18 mouse cellular contexts compared by ENCODE assay signal in genomic region chr16:94852407-94853160, GRCm38 (mm10).
DNase-seq lines count a peak whose midpoint lies in the region; ATAC-seq and TF ChIP-seq lines count a peak whose summit lies in the region.
"Had no signal": no experiment of that assay in that cellular context is flagged by ENCODE, and none has a peak within 500 bp of the region (broad histone marks: within the 10 kb centered on the region; RNA-seq: fewer than 3 reads in every experiment).

No protein-coding gene starts in this region.

- H3K9me3 ChIP-seq in CH12.LX (replicated peaks; ENCODE audit: low read length) = no peaks in the 10 kb centered on the region
- no peaks in the 10 kb centered on the region for H3K9me3 ChIP-seq in intestine, postnatal 0 days (ENCODE audit: control insufficient read depth)
- H3K9me3 ChIP-seq: forebrain, embryonic 15.5 days; limb, embryonic 15.5 days; liver, embryonic 15.5 days; midbrain, embryonic 12.5 days; neural tube, embryonic 12.5 days had no signal

- H3K4me2 ChIP-seq in CH12.LX (ENCODE audit: insufficient read depth, low read depth, poor library complexity, severe bottlenecking) = no peak overlapping the region
- H3K4me2 ChIP-seq in intestine, postnatal 0 days (replicated peaks; ENCODE audit: low read depth) = no peak overlapping the region
- H3K4me2 ChIP-seq: forebrain, embryonic 15.5 days; limb, embryonic 15.5 days; liver, embryonic 15.5 days; midbrain, embryonic 12.5 days; neural tube, embryonic 12.5 days had no signal

- no peak for TF ChIP-seq EP300 in CH12.LX (IDR thresholded peaks at IDR 0.05; ENCODE audit: low read length)

- TF ChIP-seq RAD21 in CH12.LX (IDR thresholded peaks at IDR 0.05; ENCODE audit: low read depth, low read length) = no peak

- H3K9ac ChIP-seq in CH12.LX (ENCODE audit: insufficient read depth, low read depth) = no peak overlapping the region
- no peak overlapping the region for H3K9ac ChIP-seq in intestine, postnatal 0 days (ENCODE audit: low read depth, low read length)
- H3K9ac ChIP-seq: forebrain, embryonic 15.5 days; limb, embryonic 15.5 days; liver, embryonic 15.5 days; midbrain, embryonic 12.5 days; neural tube, embryonic 12.5 days had no signal

- dilution Hi-C loops in CH12.LX (cut with MboI; ENCODE audit: extremely low pct_ligation_motif_present, extremely low pct_unique_long_range_greater_than_20kb, low sequenced_read_pairs) = no loop called here

- peak; percentile 22 for DNase-seq in adrenal gland, postnatal 14 days
- DNase-seq in adrenal gland, adult 2 months = no peak
- peak; percentile 19 for DNase-seq in kidney, postnatal 14 days
- DNase-seq in kidney, adult 2 months = no peak
- DNase-seq in CH12.LX (ENCODE audit: extremely low read depth) = no peak
- no peak for DNase-seq in c-Kit-positive CD71-positive TER-119-positive erythroid progenitor cells, embryonic 14.5 days (ENCODE audit: low spot score)
- no peak for DNase-seq in embryo, embryonic 9.5 days (ENCODE audit: extremely low spot score)
- DNase-seq: thymus, adult 18-20 months; thymus, postnatal 4 days had no signal

- no peak overlapping the region for H3K4me3 ChIP-seq in kidney, adult 2 months (ENCODE audit: insufficient read depth, low read depth, low read length)
- no peak overlapping the region for H3K4me3 ChIP-seq in CH12.LX (replicated peaks in 1 of 3; ENCODE audit: low read depth in 2 of 3, low read length in 2 of 3, poor library complexity in 1 of 3)
- H3K4me3 ChIP-seq in intestine, postnatal 0 days (ENCODE audit: low read depth, low read length) = no peak overlapping the region
- H3K4me3 ChIP-seq: forebrain, embryonic 15.5 days; limb, embryonic 15.5 days; liver, embryonic 15.5 days; midbrain, embryonic 12.5 days; neural tube, embryonic 12.5 days had no signal

- H3K4me1 ChIP-seq in kidney, adult 2 months (ENCODE audit: control insufficient read depth, insufficient read depth, low read length) = no peaks in the 10 kb centered on the region
- no peaks in the 10 kb centered on the region; a peak in 1 of 4 replicates for H3K4me1 ChIP-seq in CH12.LX (ENCODE audit: control insufficient read depth in 1 of 2, insufficient read depth in 2 of 2)
- no peaks in the 10 kb centered on the region for H3K4me1 ChIP-seq in intestine, postnatal 0 days (replicated peaks; ENCODE audit: control insufficient read depth, insufficient read depth, low read length)
- H3K4me1 ChIP-seq: forebrain, embryonic 15.5 days; limb, embryonic 15.5 days; liver, embryonic 15.5 days; neural tube, embryonic 12.5 days had no signal

- in situ Hi-C loops in CH12.LX (cut with MboI; ENCODE audit: low pct_ligation_motif_present, low pct_unique_long_range_greater_than_20kb, low sequenced_read_pairs) = no loop called here

- no peak overlapping the region for H3K27ac ChIP-seq in kidney, adult 2 months (ENCODE audit: insufficient read depth, low read depth, low read length)
- H3K27ac ChIP-seq in CH12.LX (ENCODE audit: insufficient read depth, low read depth) = no peak overlapping the region
- H3K27ac ChIP-seq in intestine, postnatal 0 days (ENCODE audit: low read depth, low read length) = no peak overlapping the region
- H3K27ac ChIP-seq: forebrain, embryonic 15.5 days; limb, embryonic 15.5 days; liver, embryonic 15.5 days; midbrain, embryonic 12.5 days; neural tube, embryonic 12.5 days had no signal

- no peaks in the 10 kb centered on the region for H3K36me3 ChIP-seq in kidney, adult 2 months (ENCODE audit: control insufficient read depth, insufficient read depth, low read length)
- no peaks in the 10 kb centered on the region for H3K36me3 ChIP-seq in CH12.LX (replicated peaks in 1 of 2; ENCODE audit: control insufficient read depth in 1 of 2, insufficient read depth in 1 of 2, low read length in 1 of 2)
- H3K36me3 ChIP-seq in intestine, postnatal 0 days (ENCODE audit: control insufficient read depth, insufficient read depth) = no peaks in the 10 kb centered on the region
- H3K36me3 ChIP-seq: forebrain, embryonic 15.5 days; G1E; limb, embryonic 15.5 days; liver, embryonic 15.5 days; midbrain, embryonic 12.5 days; neural tube, embryonic 12.5 days had no signal

- no peak for TF ChIP-seq CTCF in kidney, adult 2 months (conservative IDR thresholded peaks at IDR 0.05; ENCODE audit: insufficient read depth, insufficient read length, low read depth, low read length)
- TF ChIP-seq CTCF in CH12.LX (conservative IDR thresholded peaks at IDR 0.05 in 1 of 2, IDR thresholded peaks at IDR 0.05 in 1 of 2; ENCODE audit: low read depth in 2 of 2, low read length in 2 of 2) = no peak
- no peak for TF ChIP-seq CTCF in intestine, postnatal 0 days (IDR thresholded peaks at IDR 0.05; ENCODE audit: low read depth)

- 45% methylated on average over 19 of the region's 19 CpGs for WGBS in kidney, adult 2 months
- 55% methylated on average over 19 of the region's 19 CpGs for WGBS in intestine, postnatal 0 days

- H3K79me2 ChIP-seq in CH12.LX (replicated peaks; ENCODE audit: control insufficient read depth, extremely low read depth, insufficient read depth, poor library complexity, severe bottlenecking) = no peaks in the 10 kb centered on the region

- no peaks in the 10 kb centered on the region for H3K27me3 ChIP-seq in kidney, adult 2 months (replicated peaks; ENCODE audit: control insufficient read depth, insufficient read depth, low read length)
- peaks cover 6% of the 10 kb centered on the region for H3K27me3 ChIP-seq in CH12.LX (replicated peaks)
- no peaks in the 10 kb centered on the region for H3K27me3 ChIP-seq in intestine, postnatal 0 days (replicated peaks; ENCODE audit: control insufficient read depth, insufficient read depth, low read length)
- H3K27me3 ChIP-seq: forebrain, embryonic 15.5 days; limb, embryonic 15.5 days; liver, embryonic 15.5 days; midbrain, embryonic 12.5 days; neural tube, embryonic 12.5 days had no signal

- TF ChIP-seq POLR2A in kidney, adult 2 months (IDR thresholded peaks at IDR 0.05; ENCODE audit: low read depth, low read length) = no peak
- no peak for TF ChIP-seq POLR2A in CH12.LX (IDR thresholded peaks at IDR 0.05; ENCODE audit: low read depth, low read length)

- ATAC-seq in intestine, postnatal 0 days = peak; percentile 92
- ATAC-seq: CD4-positive, CD25-positive, alpha-beta regulatory T cell, adult 4 months; forebrain, embryonic 15.5 days; lung, postnatal 0 days had no signal

TF ChIP-seq in CH12.LX, 34 proteins besides CTCF, POLR2A, EP300 and RAD21:
- TF ChIP-seq UBTF (IDR thresholded peaks at IDR 0.05; ENCODE audit: low read depth, low read length) (no peak), BHLHE40 (IDR thresholded peaks at IDR 0.05; ENCODE audit: low read depth, low read length) (peak; percentile 47; the same call in 1 of the 2 replicates), ZNF384 (IDR thresholded peaks at IDR 0.05; ENCODE audit: low read depth, low read length) (no peak), PAX5 (IDR thresholded peaks at IDR 0.05; ENCODE audit: low read length) (no peak), ZKSCAN1 (IDR thresholded peaks at IDR 0.05; ENCODE audit: borderline replicate concordance, low read depth, low read length) (no peak)

Comparison
In these comparisons a context has a peak if more than half of its experiments do, and no peak if none do; other contexts are left out.
1. DNase-seq: peak in adrenal gland, postnatal 14 days (single experiment) and kidney, postnatal 14 days (single experiment); none in adrenal gland, adult 2 months (single experiment), kidney, adult 2 months (single experiment), CH12.LX (single experiment), c-Kit-positive CD71-positive TER-119-positive erythroid progenitor cells, embryonic 14.5 days (single experiment) and embryo, embryonic 9.5 days (single experiment).